ENCODE assay signal across 17 mouse cellular contexts in the genomic region with DNA sequence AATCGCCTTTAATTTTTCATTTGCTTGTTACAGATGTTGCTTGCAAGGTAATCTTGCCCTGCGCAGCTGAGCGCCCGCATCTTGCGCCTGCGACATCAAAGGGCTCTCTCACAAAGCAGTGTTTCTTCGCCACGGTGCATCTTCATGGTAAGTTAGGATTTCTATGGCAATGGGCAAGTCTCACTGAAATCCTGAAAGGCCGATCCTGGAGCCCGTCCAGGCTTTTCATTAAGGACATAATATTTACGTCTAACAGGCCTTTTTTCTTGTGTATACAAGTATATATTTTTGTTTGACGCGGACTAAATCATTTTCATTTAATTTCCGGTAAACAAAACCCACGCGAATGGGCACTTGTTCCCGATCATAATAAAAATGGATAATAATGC. TPM values are rescaled to one million over a fixed set of nuclear protein-coding genes. Genes with fewer than 3 reads are reported as not detected.
DNase-seq lines count a peak whose midpoint lies in the region; ATAC-seq lines count a peak whose summit lies in the region.
"Had no signal": no experiment of that assay in that cellular context is flagged by ENCODE, and none has a peak within 500 bp of the region (broad histone marks: within the 10 kb centered on the region; RNA-seq: fewer than 3 reads in every experiment).

No protein-coding gene starts in this region.

- H3K9me3 ChIP-seq in liver, embryonic 11.5 days (ENCODE audit: control insufficient read depth, low read length): no peaks in the 10 kb centered on the region
- H3K9me3 ChIP-seq in forebrain, embryonic 13.5 days (replicated peaks): no peaks in the 10 kb centered on the region
- no peaks in the 10 kb centered on the region for H3K9me3 ChIP-seq in limb, embryonic 11.5 days (ENCODE audit: control insufficient read depth, low read length)
- no peaks in the 10 kb centered on the region for H3K9me3 ChIP-seq in neural tube, embryonic 15.5 days (replicated peaks)
- H3K9me3 ChIP-seq: embryonic facial prominence, embryonic 15.5 days; limb, embryonic 13.5 days; stomach, embryonic 15.5 days had no signal

- H3K9ac ChIP-seq in liver, embryonic 11.5 days (ENCODE audit: low read depth, low read length): no peak overlapping the region
- H3K9ac ChIP-seq in forebrain, embryonic 13.5 days: peak overlapping the region; percentile 44
- H3K9ac ChIP-seq in limb, embryonic 11.5 days (ENCODE audit: low read length): no peak overlapping the region
- 0 out of 2 replicates have a peak overlapping the region, but pooled peaks have one; percentile 5 for H3K9ac ChIP-seq in neural tube, embryonic 15.5 days (replicated peaks)
- H3K9ac ChIP-seq: embryonic facial prominence, embryonic 15.5 days; limb, embryonic 13.5 days; stomach, embryonic 15.5 days had no signal

- H3K4me3 ChIP-seq in liver, embryonic 11.5 days (ENCODE audit: low read depth, low read length): no peak overlapping the region
- H3K4me3 ChIP-seq in forebrain, embryonic 13.5 days: peak overlapping the region; percentile 13
- no peak overlapping the region for H3K4me3 ChIP-seq in limb, embryonic 11.5 days (ENCODE audit: low read depth, low read length)
- H3K4me3 ChIP-seq in neural tube, embryonic 15.5 days (replicated peaks): peak overlapping the region; percentile 19; the same call in 1 of the 2 replicates
- H3K4me3 ChIP-seq: embryonic facial prominence, embryonic 15.5 days; limb, embryonic 13.5 days; myocyte; stomach, embryonic 15.5 days had no signal

- H3K27ac ChIP-seq in liver, embryonic 11.5 days (ENCODE audit: low read depth, low read length): no peak overlapping the region
- peak overlapping the region; percentile 94 for H3K27ac ChIP-seq in forebrain, embryonic 13.5 days
- no peak overlapping the region for H3K27ac ChIP-seq in limb, embryonic 11.5 days (replicated peaks; ENCODE audit: low read depth, low read length)
- H3K27ac ChIP-seq in neural tube, embryonic 15.5 days (replicated peaks): peak overlapping the region; percentile 95
- H3K27ac ChIP-seq: embryonic facial prominence, embryonic 15.5 days; limb, embryonic 13.5 days; stomach, embryonic 15.5 days had no signal

- no peaks in the 10 kb centered on the region for H3K36me3 ChIP-seq in liver, embryonic 11.5 days (ENCODE audit: control insufficient read depth, insufficient read depth, low read length)
- H3K36me3 ChIP-seq in forebrain, embryonic 13.5 days (ENCODE audit: poor library complexity, severe bottlenecking): no peaks in the 10 kb centered on the region
- H3K36me3 ChIP-seq in limb, embryonic 11.5 days (ENCODE audit: control insufficient read depth, insufficient read depth, low read length): no peaks in the 10 kb centered on the region
- H3K36me3 ChIP-seq in neural tube, embryonic 15.5 days: no peaks in the 10 kb centered on the region
- H3K36me3 ChIP-seq: embryonic facial prominence, embryonic 15.5 days; limb, embryonic 13.5 days; stomach, embryonic 15.5 days had no signal

- no peak for ATAC-seq in liver, embryonic 11.5 days (replicated peaks; ENCODE audit: low FRiP score)
- no peak; the same call in 1 of the 2 replicates for ATAC-seq in forebrain, embryonic 13.5 days
- no peak for ATAC-seq in limb, embryonic 11.5 days (ENCODE audit: insufficient number of reproducible peaks, low FRiP score, low TSS enrichment, low read depth)
- no peak for ATAC-seq in neural tube, embryonic 15.5 days (ENCODE audit: low FRiP score)

- peaks cover 100% of the 10 kb centered on the region for H3K27me3 ChIP-seq in liver, embryonic 11.5 days (replicated peaks; ENCODE audit: control insufficient read depth, insufficient read depth, low read length)
- peaks cover 97% of the 10 kb centered on the region for H3K27me3 ChIP-seq in forebrain, embryonic 13.5 days
- H3K27me3 ChIP-seq in limb, embryonic 11.5 days (ENCODE audit: control insufficient read depth, insufficient read depth, low read length): peaks cover 83% of the 10 kb centered on the region
- H3K27me3 ChIP-seq in neural tube, embryonic 15.5 days (replicated peaks): peaks cover 67% of the 10 kb centered on the region
- H3K27me3 ChIP-seq: CH12.LX had no signal

- DNase-seq in liver, embryonic 11.5 days (ENCODE audit: low spot score): peak; percentile 30
- no peak for DNase-seq in liver
- peak; percentile 56 for DNase-seq in limb, embryonic 11.5 days (ENCODE audit: low spot score)
- DNase-seq in urinary bladder, postnatal 4 days (ENCODE audit: low spot score in 2 of 2): no peak
- no peak for DNase-seq in adrenal gland, postnatal 14 days
- DNase-seq in layer of hippocampus, postnatal 36 days: no peak
- DNase-seq: gastrocnemius, postnatal 10 days; heart, postnatal 14 days; kidney, postnatal 10 days; lung, postnatal 10 days had no signal

- no peak overlapping the region for H3K4me2 ChIP-seq in liver, embryonic 11.5 days
- H3K4me2 ChIP-seq in forebrain, embryonic 13.5 days: peak overlapping the region; percentile 69
- no peak overlapping the region for H3K4me2 ChIP-seq in limb, embryonic 11.5 days (ENCODE audit: low read depth, severe bottlenecking)
- H3K4me2 ChIP-seq in neural tube, embryonic 15.5 days: peak overlapping the region; percentile 44
- H3K4me2 ChIP-seq: embryonic facial prominence, embryonic 15.5 days; limb, embryonic 13.5 days; stomach, embryonic 15.5 days had no signal

- no peaks in the 10 kb centered on the region for H3K4me1 ChIP-seq in liver, embryonic 11.5 days (replicated peaks; ENCODE audit: control insufficient read depth, insufficient read depth, low read length)
- peaks cover 36% of the 10 kb centered on the region for H3K4me1 ChIP-seq in forebrain, embryonic 13.5 days
- no peaks in the 10 kb centered on the region for H3K4me1 ChIP-seq in limb, embryonic 11.5 days (ENCODE audit: control insufficient read depth, insufficient read depth, low read length)
- H3K4me1 ChIP-seq in neural tube, embryonic 15.5 days: peaks cover 17% of the 10 kb centered on the region

- WGBS in liver, embryonic 11.5 days: 2% methylated on average over 17 of the region's 17 CpGs
- 3% methylated on average over 17 of the region's 17 CpGs for WGBS in forebrain, embryonic 13.5 days
- under 1% methylated on average over 17 of the region's 17 CpGs for WGBS in limb, embryonic 11.5 days
- WGBS in neural tube, embryonic 15.5 days: 5% methylated on average over 17 of the region's 17 CpGs

RNA-seq across cellular contexts. Expression of gene Zic1, which starts 20.9 kb away (rescaled TPM):
- 0.04 and 0.06 TPM in 2 replicates for polyA plus RNA-seq in liver, embryonic 11.5 days (2014; fragmentation: Nextera tagmentation; extraction: Ambion mirVana)
- 10.8 and 15.1 TPM in 2 replicates for polyA plus RNA-seq in forebrain, embryonic 13.5 days (2015; fragmentation: Nextera tagmentation; extraction: Ambion mirVana)
- polyA plus RNA-seq in limb, embryonic 11.5 days (2014; fragmentation: Nextera tagmentation; extraction: Ambion mirVana): 0.18 and 0.27 TPM in 2 replicates
- 9.7 and 13.2 TPM in 2 replicates for polyA plus RNA-seq in neural tube, embryonic 15.5 days (2015; fragmentation: Nextera tagmentation; extraction: Ambion mirVana)
- total RNA-seq in adrenal gland, postnatal 14 days (2021): 0.90 TPM in 1 of 2 replicates, not detected in the other
- total RNA-seq in layer of hippocampus, postnatal 36 days (2021): 10 to 100 TPM in 1 of 2 experiments, 1 to 10 TPM in 1; 9.2 to 13.7 TPM
- total RNA-seq: CH12.LX; heart, postnatal 14 days had no signal

RNA-seq across cellular contexts. Expression of gene Zic4, which starts 24.3 kb away (rescaled TPM):
- polyA plus RNA-seq in liver, embryonic 11.5 days (2014; fragmentation: Nextera tagmentation; extraction: Ambion mirVana): not detected in 2 replicates
- polyA plus RNA-seq in forebrain, embryonic 13.5 days (2015; fragmentation: Nextera tagmentation; extraction: Ambion mirVana): 48.4 and 62.0 TPM in 2 replicates
- polyA plus RNA-seq in limb, embryonic 11.5 days (2014; fragmentation: Nextera tagmentation; extraction: Ambion mirVana): 0.34 and 0.37 TPM in 2 replicates
- polyA plus RNA-seq in neural tube, embryonic 15.5 days (2015; fragmentation: Nextera tagmentation; extraction: Ambion mirVana): 28.3 and 44.9 TPM in 2 replicates
- not detected in 2 replicates for total RNA-seq in adrenal gland, postnatal 14 days (2021)
- 1 to 10 TPM; 2.8 to 4.4 TPM for total RNA-seq in layer of hippocampus, postnatal 36 days (2021)
- total RNA-seq: CH12.LX; heart, postnatal 14 days had no signal

Comparison
In these comparisons a context has a peak if more than half of its experiments do, and no peak if none do; other contexts are left out.
1. DNase-seq: peak in liver, embryonic 11.5 days (single experiment) and limb, embryonic 11.5 days (single experiment); none in liver (single experiment), urinary bladder, postnatal 4 days (0 of 2), adrenal gland, postnatal 14 days (single experiment) and layer of hippocampus, postnatal 36 days (0 of 2).
2. H3K27ac ChIP-seq: peak in forebrain, embryonic 13.5 days (single experiment) and neural tube, embryonic 15.5 days (single experiment); none in liver, embryonic 11.5 days (single experiment) and limb, embryonic 11.5 days (single experiment).
3. H3K4me2 ChIP-seq: peak in forebrain, embryonic 13.5 days (single experiment) and neural tube, embryonic 15.5 days (single experiment); none in liver, embryonic 11.5 days (single experiment) and limb, embryonic 11.5 days (single experiment).
4. H3K4me3 ChIP-seq: peak in forebrain, embryonic 13.5 days (single experiment) and neural tube, embryonic 15.5 days (single experiment); none in liver, embryonic 11.5 days (single experiment) and limb, embryonic 11.5 days (single experiment).
5. H3K9ac ChIP-seq: peak in forebrain, embryonic 13.5 days (single experiment) and neural tube, embryonic 15.5 days (single experiment); none in liver, embryonic 11.5 days (single experiment) and limb, embryonic 11.5 days (single experiment).
6. RNA of gene Zic4, which starts 24.3 kb away (polyA plus RNA-seq): 48.4 to 62.0 TPM in forebrain, embryonic 13.5 days and 28.3 to 44.9 TPM in neural tube, embryonic 15.5 days; 0.34 to 0.37 TPM in limb, embryonic 11.5 days and not detected in liver, embryonic 11.5 days; every median in the first group is over 10 times any median in the second.